Mouse (Mus musculus): ENCODE results near the gene Itgav. TPM values are rescaled to one million over a fixed set of nuclear protein-coding genes. Genes with fewer than 3 reads are reported as not detected.
A peak's percentile ranks its signal among the peaks of the same experiment; 100 is the strongest.

The Itgav gene
- polyA plus RNA-seq (2016; fragmentation: Nextera tagmentation; extraction: Ambion mirVana), result 35.5 and 35.6 TPM in 2 replicates

DNA sequence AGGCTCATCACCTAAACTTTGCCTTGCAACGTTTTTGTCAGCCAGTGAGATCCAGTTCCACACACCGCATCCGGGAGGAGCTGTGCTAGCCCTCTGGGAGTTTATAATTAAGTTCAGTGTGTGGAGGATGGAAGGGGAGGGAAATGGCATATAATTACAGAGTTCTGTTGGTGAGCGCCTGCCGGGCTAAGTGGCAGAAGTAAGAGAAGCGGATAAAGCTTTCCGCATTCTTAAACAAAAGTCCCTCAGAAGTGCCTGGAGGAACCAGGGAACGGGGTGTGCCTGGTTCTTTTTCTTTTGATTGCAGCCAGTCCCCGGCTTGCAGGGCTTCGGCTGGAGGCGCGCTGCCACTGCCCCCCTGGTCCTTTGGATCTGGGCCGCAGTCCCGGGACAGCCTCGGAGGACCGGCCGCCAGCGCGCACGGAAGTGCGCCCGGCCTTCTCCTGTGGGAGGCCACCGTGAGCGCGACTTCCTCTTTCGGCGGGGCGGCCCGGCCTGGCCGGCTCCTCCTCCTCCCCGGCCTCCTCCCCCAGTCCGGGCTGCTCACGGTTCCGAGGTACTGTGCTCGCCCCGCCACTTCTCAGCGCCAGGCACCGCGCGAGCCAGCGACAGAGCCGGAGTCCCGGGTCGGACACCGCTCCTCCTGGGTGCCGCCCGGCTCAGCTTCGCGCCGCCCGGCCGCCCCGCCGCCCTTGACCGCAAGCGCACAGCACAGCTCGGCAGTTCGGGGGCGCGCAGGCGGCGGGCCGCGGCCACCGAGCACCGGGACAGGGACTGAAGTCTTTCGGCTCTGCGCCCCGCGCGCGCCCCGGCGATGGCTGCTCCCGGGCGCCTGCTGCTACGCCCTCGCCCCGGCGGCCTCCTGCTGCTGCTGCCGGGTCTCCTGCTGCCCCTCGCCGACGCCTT is at the start of gene Itgav:
Gene Itgav (plus strand): TSS at position 477 of the 906 bp plus-strand sequence.
- under 1% methylated on average over 84 of the region's 84 CpGs for WGBS
- no peaks in the 10 kb centered on the region for H3K9me3 ChIP-seq
- H3K27ac ChIP-seq, result peak within 1 kb of the TSS; percentile 97
- H3K4me3 ChIP-seq, result peak within 1 kb of the TSS; percentile 84
- peak; percentile 80 for DNase-seq (ENCODE audit: extremely low spot score, low spot score)
- no peaks in the 10 kb centered on the region for H3K27me3 ChIP-seq (ENCODE audit: poor library complexity, severe bottlenecking)
- H3K36me3 ChIP-seq (replicated peaks), result no peaks in the 10 kb centered on the region
- H3K4me1 ChIP-seq, result peaks cover 32% of the 10 kb centered on the region

DNA sequence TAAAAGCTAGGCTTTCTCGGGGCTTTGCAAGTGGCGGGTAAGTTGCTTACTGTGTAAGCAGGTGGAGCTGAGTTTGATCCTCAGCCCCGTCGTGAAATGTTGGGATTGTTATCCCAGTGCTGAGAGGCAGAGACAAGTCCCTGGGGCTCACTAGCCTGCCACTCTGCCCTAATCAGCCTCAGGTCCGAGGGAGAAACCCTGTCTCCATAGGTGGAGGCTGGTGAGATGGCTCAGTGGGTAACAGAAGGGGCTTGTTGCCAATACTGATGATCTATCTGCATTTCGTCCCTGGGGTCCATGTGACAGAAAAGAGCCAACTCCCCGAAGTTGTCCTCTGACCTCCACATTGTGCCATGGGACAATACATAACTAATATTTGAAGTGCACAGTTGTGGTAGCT is 49.8 kb upstream of the Itgav start:
- Histone ChIP-seq H3K4me3 (no peak overlapping the region), H3K36me3 (replicated peaks) (peaks cover 39% of the 10 kb centered on the region), H3K4me1 (0 out of 2 replicates have a peak, but pooled peaks cover 4% of the 10 kb centered on the region), H3K27me3 (ENCODE audit: poor library complexity, severe bottlenecking) (no peaks in the 10 kb centered on the region), H3K9me3 (no peaks in the 10 kb centered on the region), H3K27ac (no peak overlapping the region)
- no peak for DNase-seq (ENCODE audit: extremely low spot score, low spot score)
- 90% methylated on average over 7 of the region's 7 CpGs for WGBS

DNA sequence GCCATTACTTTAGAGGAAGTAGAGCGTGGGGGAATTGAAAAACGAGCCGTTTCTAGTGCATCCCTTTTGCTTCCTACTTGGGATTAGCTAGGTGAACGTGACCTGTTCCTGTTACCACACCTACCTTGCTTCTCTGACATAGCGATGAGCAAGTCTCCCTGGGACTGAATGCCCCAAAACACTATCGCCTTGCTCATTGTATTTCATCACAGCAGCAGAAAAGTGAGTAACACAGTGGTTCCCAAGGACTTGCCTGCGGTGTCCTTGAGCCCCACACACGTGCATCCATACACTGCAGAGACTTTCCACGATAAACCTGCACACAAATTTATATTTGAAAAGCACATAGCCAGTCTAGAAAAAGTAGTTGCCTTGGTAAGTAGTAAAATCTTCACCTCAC is 49.3 kb upstream of the Itgav start:
- no peak overlapping the region for H3K27ac ChIP-seq
- H3K4me1 ChIP-seq, result 0 out of 2 replicates have a peak, but pooled peaks cover 4% of the 10 kb centered on the region
- no peaks in the 10 kb centered on the region for H3K27me3 ChIP-seq (ENCODE audit: poor library complexity, severe bottlenecking)
- 92% methylated on average over 9 of the region's 9 CpGs for WGBS
- no peaks in the 10 kb centered on the region for H3K9me3 ChIP-seq
- H3K4me3 ChIP-seq, result no peak overlapping the region
- DNase-seq (ENCODE audit: extremely low spot score, low spot score), result no peak
- peaks cover 36% of the 10 kb centered on the region for H3K36me3 ChIP-seq (replicated peaks)

DNA sequence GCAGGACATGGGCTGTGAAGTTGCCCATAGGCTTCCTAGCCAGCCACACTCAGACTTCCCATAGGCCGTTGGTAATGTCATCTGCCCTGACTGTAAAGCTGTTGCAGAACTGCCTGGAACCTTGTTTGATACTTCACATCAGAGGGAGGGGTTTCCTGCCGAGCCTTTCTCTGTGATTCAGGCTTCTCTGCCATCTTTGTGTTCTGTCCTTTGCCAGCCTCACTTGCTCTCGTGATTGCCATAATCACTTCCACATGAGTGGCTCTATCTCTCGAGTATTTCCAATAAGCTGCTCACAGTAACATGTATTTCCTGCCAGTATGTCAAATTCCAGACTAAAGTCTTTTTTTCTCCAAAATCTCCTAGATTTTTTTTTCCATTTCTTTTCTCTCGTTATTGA is 48.5 kb upstream of the Itgav start:
- Histone ChIP-seq H3K27ac (no peak overlapping the region), H3K27me3 (ENCODE audit: poor library complexity, severe bottlenecking) (no peaks in the 10 kb centered on the region), H3K9me3 (no peaks in the 10 kb centered on the region), H3K4me3 (no peak overlapping the region), H3K36me3 (replicated peaks) (peaks cover 32% of the 10 kb centered on the region), H3K4me1 (0 out of 2 replicates have a peak, but pooled peaks cover 4% of the 10 kb centered on the region)
- WGBS, result 69% methylated on average over 5 of the region's 5 CpGs
- no peak for DNase-seq (ENCODE audit: extremely low spot score, low spot score)

DNA sequence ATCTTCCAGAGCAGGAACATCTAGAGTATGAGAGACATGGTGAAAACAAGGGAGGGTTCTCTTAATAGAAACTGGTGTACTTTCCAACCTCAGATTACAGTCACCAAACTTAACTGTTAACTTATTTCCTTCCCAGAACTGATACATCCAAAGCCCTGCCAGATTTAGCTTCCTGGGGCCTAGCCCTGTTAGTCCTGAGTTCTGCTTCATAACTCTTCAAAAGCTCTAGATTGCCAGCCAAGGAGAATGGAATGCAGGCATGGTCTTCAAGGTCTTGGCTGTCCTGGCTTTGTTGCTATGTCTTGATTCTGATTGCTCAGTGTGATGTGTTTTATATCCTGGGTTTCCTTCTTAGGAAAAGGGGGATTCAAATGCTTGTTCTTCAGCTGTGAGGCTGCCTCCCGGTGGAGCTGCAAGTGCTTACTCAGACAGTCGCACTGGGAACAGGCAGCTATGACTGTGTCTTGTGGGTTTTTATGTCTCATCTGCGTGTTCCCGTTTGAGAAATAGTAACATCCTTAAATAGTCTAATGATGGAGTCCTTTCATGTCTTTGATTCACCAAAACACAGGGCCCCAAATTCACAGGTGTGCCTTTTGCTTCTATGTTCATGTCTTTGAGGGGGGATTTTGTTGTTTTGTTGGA is 47.8 kb upstream of the Itgav start:
- Histone ChIP-seq H3K27ac (no peak overlapping the region), H3K9me3 (no peaks in the 10 kb centered on the region), H3K4me3 (no peak overlapping the region), H3K4me1 (0 out of 2 replicates have a peak, but pooled peaks cover 4% of the 10 kb centered on the region), H3K36me3 (replicated peaks) (peaks cover 32% of the 10 kb centered on the region), H3K27me3 (ENCODE audit: poor library complexity, severe bottlenecking) (no peaks in the 10 kb centered on the region)
- WGBS, result 90% methylated on average over 4 of the region's 4 CpGs
- DNase-seq (ENCODE audit: extremely low spot score, low spot score), result no peak

DNA sequence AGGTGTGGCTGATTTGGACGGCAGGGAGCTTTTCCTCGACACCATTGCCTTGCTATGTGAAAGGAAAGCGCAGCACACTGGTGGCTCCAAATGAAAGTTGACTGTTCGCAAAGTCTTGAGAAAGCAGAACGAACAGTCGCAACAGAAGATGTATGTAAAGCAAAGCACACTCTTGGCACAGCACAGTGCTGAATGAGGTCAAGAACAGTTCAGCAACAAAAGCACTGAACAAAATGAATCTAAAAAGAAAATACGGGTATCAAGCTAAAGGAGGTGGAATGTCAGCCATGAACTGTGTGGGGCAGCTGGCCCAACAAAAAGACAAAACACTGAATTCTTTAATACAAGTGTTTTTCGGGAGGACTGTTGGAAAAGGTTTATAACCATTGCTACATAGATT is 42.9 kb upstream of the Itgav start:
- H3K4me1 ChIP-seq, result no peaks in the 10 kb centered on the region

DNA sequence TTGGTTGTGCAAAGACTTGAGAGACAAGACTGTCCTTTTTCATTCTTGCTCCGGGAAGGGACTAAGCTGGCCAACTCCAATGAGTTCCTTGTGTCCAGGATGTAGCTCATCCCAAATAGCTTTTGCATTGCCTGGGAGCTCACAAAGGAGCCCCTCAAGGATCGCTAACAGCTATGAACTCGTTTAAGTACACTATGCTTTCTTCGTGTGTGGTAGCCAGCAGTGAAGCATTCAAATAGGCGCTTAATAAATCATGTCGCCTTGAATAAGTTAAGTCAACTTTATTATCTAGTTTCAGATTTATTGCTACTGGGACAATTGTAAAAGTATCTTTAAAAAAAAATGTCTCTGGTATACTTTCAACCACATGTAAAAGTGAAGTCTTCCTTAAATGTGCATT is 42.4 kb upstream of the Itgav start:
- no peak for DNase-seq (ENCODE audit: extremely low spot score, low spot score)
- no peaks in the 10 kb centered on the region for H3K4me1 ChIP-seq
- no peak overlapping the region for H3K27ac ChIP-seq
- H3K36me3 ChIP-seq (replicated peaks), result no peaks in the 10 kb centered on the region
- H3K9me3 ChIP-seq, result no peaks in the 10 kb centered on the region
- H3K27me3 ChIP-seq (ENCODE audit: poor library complexity, severe bottlenecking), result no peaks in the 10 kb centered on the region
- no peak overlapping the region for H3K4me3 ChIP-seq
- WGBS, result 84% methylated on average over 6 of the region's 6 CpGs

More for the DNA sequence above, 42.9 kb upstream of the Itgav start:
- 93% methylated on average over 8 of the region's 8 CpGs for WGBS
- Histone ChIP-seq H3K27ac (no peak overlapping the region), H3K9me3 (no peaks in the 10 kb centered on the region), H3K4me3 (no peak overlapping the region), H3K27me3 (ENCODE audit: poor library complexity, severe bottlenecking) (no peaks in the 10 kb centered on the region), H3K36me3 (replicated peaks) (no peaks in the 10 kb centered on the region)
- no peak for DNase-seq (ENCODE audit: extremely low spot score, low spot score)

DNA sequence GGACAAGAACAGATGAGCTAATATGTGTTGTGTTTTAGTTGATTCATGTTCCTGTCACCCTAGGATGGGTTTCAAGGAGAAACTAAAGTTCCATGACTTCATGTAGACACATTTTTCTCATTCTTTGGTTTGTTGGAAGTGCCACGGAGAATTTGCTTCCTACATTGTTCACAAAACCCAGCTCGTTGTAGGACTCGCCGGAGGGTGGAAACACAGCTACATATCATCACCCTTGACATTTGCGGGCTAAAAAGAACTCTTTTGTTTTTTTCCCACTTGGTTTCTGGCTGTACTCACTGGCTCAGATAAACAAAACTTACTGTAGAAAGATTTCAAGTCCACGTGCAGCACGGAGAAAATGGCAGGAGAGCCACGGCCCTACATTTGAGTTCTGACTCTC is 41.9 kb upstream of the Itgav start:
- H3K27me3 ChIP-seq (ENCODE audit: poor library complexity, severe bottlenecking), result no peaks in the 10 kb centered on the region
- H3K9me3 ChIP-seq, result no peaks in the 10 kb centered on the region
- H3K36me3 ChIP-seq (replicated peaks), result no peaks in the 10 kb centered on the region
- no peak for DNase-seq (ENCODE audit: extremely low spot score, low spot score)
- 94% methylated on average over 8 of the region's 8 CpGs for WGBS
- H3K4me3 ChIP-seq, result no peak overlapping the region
- no peaks in the 10 kb centered on the region for H3K4me1 ChIP-seq
- H3K27ac ChIP-seq, result no peak overlapping the region

DNA sequence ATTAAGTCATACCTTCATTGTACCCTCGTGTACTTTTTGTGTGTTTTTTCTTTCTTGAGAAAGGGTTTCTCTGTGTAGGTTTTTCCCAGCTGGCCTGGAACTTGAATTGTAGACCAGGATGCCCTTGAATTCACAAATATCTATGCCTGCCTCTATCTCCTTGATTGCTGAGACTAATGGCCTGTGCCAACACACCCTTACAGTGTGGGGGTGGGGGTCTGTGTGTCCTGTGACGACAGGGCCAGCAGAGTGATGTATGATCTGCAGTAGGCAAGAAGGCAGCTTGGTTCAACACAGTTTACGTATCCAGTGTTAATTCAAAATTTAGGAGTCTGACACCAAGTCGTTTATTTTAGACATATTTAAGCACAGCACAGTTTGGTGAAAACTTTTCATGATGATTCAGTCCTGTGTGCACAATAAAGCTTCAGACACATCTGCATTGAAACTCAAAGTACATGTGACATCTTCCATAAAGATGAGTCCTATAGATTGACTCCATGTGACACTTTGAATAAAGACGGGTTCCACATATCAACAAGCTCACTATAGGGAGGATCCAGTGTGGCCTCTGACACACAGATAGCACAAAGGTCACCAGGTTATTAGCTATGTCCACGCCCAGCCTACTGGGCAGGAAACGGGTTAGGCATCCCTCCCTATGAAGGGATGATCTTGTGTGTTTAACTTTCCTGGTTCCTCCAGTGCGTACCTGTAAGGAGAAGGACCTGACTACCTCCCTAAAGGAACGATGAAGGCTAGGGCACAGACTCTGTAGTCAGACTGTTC is 40.3 kb upstream of the Itgav start:
- Histone ChIP-seq H3K4me3 (no peak overlapping the region), H3K27me3 (ENCODE audit: poor library complexity, severe bottlenecking) (no peaks in the 10 kb centered on the region), H3K9me3 (no peaks in the 10 kb centered on the region), H3K27ac (no peak overlapping the region), H3K4me1 (no peaks in the 10 kb centered on the region), H3K36me3 (replicated peaks) (0 out of 2 replicates have a peak, but pooled peaks cover 3% of the 10 kb centered on the region)
- DNase-seq (ENCODE audit: extremely low spot score, low spot score), result no peak
- 90% methylated on average over 9 of the region's 9 CpGs for WGBS

DNA sequence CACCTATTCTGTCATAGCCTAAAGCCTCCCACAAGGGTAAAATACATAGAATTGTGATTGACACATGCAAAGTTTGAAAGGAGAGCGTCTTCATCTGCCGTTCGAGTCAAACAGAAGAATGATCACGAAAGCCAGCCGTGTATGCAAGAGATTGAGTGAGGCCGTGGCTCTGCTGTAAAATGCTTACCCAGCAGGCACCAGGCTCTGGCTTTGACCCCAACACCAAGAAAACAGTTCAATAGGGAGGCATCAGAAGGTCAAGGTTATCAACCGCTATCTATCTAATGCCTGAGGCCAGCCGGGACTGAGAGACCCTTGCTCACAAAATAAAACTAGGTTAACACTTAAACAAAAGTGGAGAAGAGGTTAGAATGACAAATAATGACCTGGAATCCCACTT is 39.5 kb upstream of the Itgav start:
- Histone ChIP-seq H3K4me1 (no peaks in the 10 kb centered on the region), H3K27me3 (ENCODE audit: poor library complexity, severe bottlenecking) (no peaks in the 10 kb centered on the region), H3K27ac (no peak overlapping the region), H3K9me3 (no peaks in the 10 kb centered on the region; the same call in 1 of the 2 replicates), H3K36me3 (replicated peaks) (0 out of 2 replicates have a peak, but pooled peaks cover 3% of the 10 kb centered on the region), H3K4me3 (no peak overlapping the region)
- WGBS, result 90% methylated on average over 8 of the region's 8 CpGs
- DNase-seq (ENCODE audit: extremely low spot score, low spot score), result no peak

DNA sequence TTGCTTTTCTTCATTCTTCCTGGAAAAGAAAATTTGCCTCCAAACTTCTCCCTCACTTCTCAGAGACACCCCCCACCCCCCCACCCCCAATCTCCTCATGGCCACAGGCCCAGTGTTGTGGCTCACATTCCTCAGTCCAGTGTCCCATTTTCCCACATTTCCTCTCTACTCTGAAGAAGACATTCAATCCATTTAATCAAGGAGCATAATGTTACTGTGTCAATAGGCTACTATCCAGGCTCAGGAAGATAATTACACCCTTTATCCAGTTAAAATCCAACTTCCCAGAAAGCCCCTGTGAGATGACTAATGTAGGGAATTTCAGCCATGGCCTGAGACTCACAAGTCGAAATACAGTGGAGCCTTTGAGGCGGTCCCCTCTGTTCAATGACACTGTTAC is 33.8 kb upstream of the Itgav start:
- 80% methylated on average over 2 of the region's 2 CpGs for WGBS
- no peak for DNase-seq (ENCODE audit: extremely low spot score, low spot score)
- Histone ChIP-seq H3K9me3 (no peaks in the 10 kb centered on the region; the same call in 1 of the 2 replicates), H3K4me3 (no peak overlapping the region), H3K4me1 (peaks cover 15% of the 10 kb centered on the region), H3K27me3 (ENCODE audit: poor library complexity, severe bottlenecking) (no peaks in the 10 kb centered on the region), H3K27ac (no peak overlapping the region), H3K36me3 (replicated peaks) (0 out of 2 replicates have a peak, but pooled peaks cover 3% of the 10 kb centered on the region)

All from forebrain, embryonic 10.5 days (tissue).